Mouse (Mus musculus): Measurements from ENCODE around the gene Ap1b1.
"Not testable (repeated sequence)": the region's sequence is repeated elsewhere in the genome, so short reads cannot be mapped to it uniquely, and the experiment has no call there.

Ap1b1 gene

GRCm38 (mm10) chr11:5060756-5061412 is 74.3 kb downstream of the Ap1b1 start:
- DNase-seq (ENCODE audit: extremely low read depth, low read depth, low spot score), result no peak

GRCm38 (mm10) chr11:5061413-5062139 is 75.0 kb downstream of the Ap1b1 start:
- no peak for DNase-seq (ENCODE audit: extremely low read depth, low read depth, low spot score)

- DNase-seq (ENCODE audit: extremely low read depth, low read depth, low spot score), result no peak
Observed at GRCm38 (mm10) chr11:5062326-5062725, 75.7 kb downstream of the Ap1b1 start.

GRCm38 (mm10) chr11:5062860-5063505 is 76.4 kb downstream of the Ap1b1 start:
- DNase-seq (ENCODE audit: extremely low read depth, low read depth, low spot score), result no peak

GRCm38 (mm10) chr11:5063561-5064281 is 77.1 kb downstream of the Ap1b1 start:
- no peak for DNase-seq (ENCODE audit: extremely low read depth, low read depth, low spot score)

GRCm38 (mm10) chr11:5064282-5065055 is 77.8 kb downstream of the Ap1b1 start:
- no peak for DNase-seq (ENCODE audit: extremely low read depth, low read depth, low spot score)

- DNase-seq (ENCODE audit: extremely low read depth, low read depth, low spot score), result no peak
Observed at GRCm38 (mm10) chr11:5065056-5065821, 78.6 kb downstream of the Ap1b1 start, which contains the start of gene Gas2l1. Gene Gas2l1, minus strand, starts transcription at chr11:5065327.

GRCm38 (mm10) chr11:5067063-5067462 is 80.4 kb downstream of the Ap1b1 start:
- no peak for DNase-seq (ENCODE audit: extremely low read depth, low read depth, low spot score)

- DNase-seq (ENCODE audit: extremely low read depth, low read depth, low spot score), result peak; percentile 81
Observed at GRCm38 (mm10) chr11:5068126-5068971, 81.7 kb downstream of the Ap1b1 start.

GRCm38 (mm10) chr11:5074882-5075281 is 88.3 kb downstream of the Ap1b1 start:
- DNase-seq (ENCODE audit: extremely low read depth, low read depth, low spot score), result no peak

- no peak for DNase-seq (ENCODE audit: extremely low read depth, low read depth, low spot score)
Observed at GRCm38 (mm10) chr11:5075760-5076159, 89.1 kb downstream of the Ap1b1 start.

- DNase-seq (ENCODE audit: extremely low read depth, low read depth, low spot score), result not testable (repeated sequence)
Observed at GRCm38 (mm10) chr11:5076843-5077242, 90.2 kb downstream of the Ap1b1 start.

- DNase-seq (ENCODE audit: extremely low read depth, low read depth, low spot score), result no peak
Observed at GRCm38 (mm10) chr11:5089147-5089546, 102.5 kb downstream of the Ap1b1 start.

- no peak for DNase-seq (ENCODE audit: extremely low read depth, low read depth, low spot score)
Observed at GRCm38 (mm10) chr11:5091706-5092105, 105.1 kb downstream of the Ap1b1 start.
